Mouse (Mus musculus) ES-E14 (cell line): ENCODE measurements around the gene Elane. TPM values are rescaled to one million over a fixed set of nuclear protein-coding genes. Genes with fewer than 3 reads are reported as not detected.

Source experiments
- DNase-seq: peaks from one replicate; pipeline ENCODE4 v3.0.0-alpha.2; 2013; ENCODE audit warnings: low read depth, low spot score
- H3K27ac ChIP-seq: 2 replicates; pipeline ENCODE4 v1.5.1; 2012; ENCODE audit warnings: low read depth, mild to moderate bottlenecking, low read length, moderate library complexity, mixed read lengths; ENCODE audit not compliant: poor library complexity, insufficient read depth, severe bottlenecking
- H3K36me3 ChIP-seq: 2 replicates; pipeline ENCODE4 v1.6.1; 2012; ENCODE audit warnings: mild to moderate bottlenecking, low read length, moderate library complexity, mixed read lengths; ENCODE audit not compliant: control insufficient read depth, poor library complexity, insufficient read depth, severe bottlenecking
- H3K4me1 ChIP-seq, 2 experiments: fragments of 150-350 bp in 1 of 2; sonication (generic) in 1 of 2; 2 replicates each; pipeline ENCODE4 v1.6.1; 2012; ENCODE audit warnings: low read length in 2 of 2, mild to moderate bottlenecking in 1 of 2, mixed read lengths in 1 of 2; ENCODE audit not compliant: control insufficient read depth in 2 of 2, insufficient read depth in 2 of 2, poor library complexity in 1 of 2
- H3K4me3 ChIP-seq, 2 experiments: fragments of 150-350 bp in 1 of 2; sonication (generic) in 1 of 2; 2 replicates each; pipeline ENCODE4 v1.5.1; 2012; ENCODE audit warnings: low read length in 2 of 2, low read depth in 1 of 2, mild to moderate bottlenecking in 1 of 2, mixed read lengths in 1 of 2; ENCODE audit not compliant: insufficient read depth in 1 of 2, poor library complexity in 1 of 2, severe bottlenecking in 1 of 2
- H3K9ac ChIP-seq: 2 replicates; pipeline ENCODE4 v1.6.1; 2012; ENCODE audit warnings: low read depth, mild to moderate bottlenecking, low read length, mixed read lengths; ENCODE audit not compliant: poor library complexity, insufficient read depth, severe bottlenecking
- H3K9me3 ChIP-seq: fragments of 150-350 bp; sonication (generic); 2 replicates; pipeline ENCODE4 v1.6.1; 2012; ENCODE audit warnings: low read depth, mild to moderate bottlenecking, low read length; ENCODE audit not compliant: control insufficient read depth, insufficient read depth
- CHD2 ChIP-seq: IDR thresholded peaks from 2 replicates; pipeline ENCODE4 v1.6.1; 2014; ENCODE audit warnings: mild to moderate bottlenecking, low read depth, low read length, inconsistent platforms
- HCFC1 ChIP-seq: IDR thresholded peaks from 2 replicates; pipeline ENCODE4 v1.6.1; 2012; ENCODE audit warnings: low read length, inconsistent platforms, borderline replicate concordance; ENCODE audit not compliant: insufficient read depth
- MAFK ChIP-seq: IDR thresholded peaks from 2 replicates; pipeline ENCODE4 v1.6.1; 2014; ENCODE audit warnings: mild to moderate bottlenecking, low read depth, low read length, inconsistent platforms; ENCODE audit not compliant: insufficient read depth
- ZC3H11A ChIP-seq: IDR thresholded peaks from 2 replicates; pipeline ENCODE4 v1.6.1; 2012; ENCODE audit warnings: low read depth, mild to moderate bottlenecking, inconsistent platforms, low read length, borderline replicate concordance
- ZNF384 ChIP-seq: IDR thresholded peaks from 2 replicates; pipeline ENCODE4 v1.6.1; 2012; ENCODE audit warnings: low read depth, low read length, inconsistent platforms
- in situ Hi-C, 2 experiments: fragments of 600-800 bp; cut with MboI; formaldehyde crosslinking; loops; one replicate each; pipeline ENCODE4 v1.15.1; 2025; ENCODE audit warnings: low sequenced_read_pairs in 2 of 2, inconsistent platforms in 1 of 2; ENCODE audit not compliant: unreplicated experiment in 2 of 2
- total RNA-seq: library from RNA; depleted of rRNA; stranded (reverse); fragments of 300-350 nt; gene quantifications from 2 replicates; pipeline ENCODE4 v1.2.3, GENCODE M21; 2012

Elane gene
- total RNA-seq, 1 experiment = not detected

DNA sequence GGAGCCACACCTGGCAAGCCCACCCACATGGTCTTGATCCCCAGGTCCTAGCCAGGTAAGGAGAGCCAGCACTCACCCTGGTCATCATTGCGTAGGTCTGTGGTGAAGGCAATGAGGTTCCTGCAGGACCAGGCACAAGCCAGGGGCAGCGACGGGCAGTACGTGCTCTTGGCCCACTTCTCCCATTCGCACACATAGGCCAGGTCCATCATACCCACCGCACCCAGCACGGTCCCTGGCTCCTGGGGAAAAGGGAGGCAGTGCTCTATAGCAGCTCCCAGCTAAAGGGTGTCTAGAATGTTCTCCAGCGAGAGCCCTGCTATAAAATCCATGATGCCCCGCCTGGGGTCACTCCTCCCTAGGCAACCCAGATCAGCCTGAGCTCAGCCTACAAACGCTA, 21.4 kb downstream of the Elane start:
- Histone ChIP-seq H3K36me3 (peaks cover 5% of the 10 kb centered on the region; the same call in 1 of the 2 replicates), H3K9ac (no peak overlapping the region), H3K9me3 (no peaks in the 10 kb centered on the region), H3K27ac (no peak overlapping the region), H3K4me3 (no peak overlapping the region), H3K4me1 (peaks cover 0 to 13% of the 10 kb centered on the region in 2 experiments; a peak in 1 of 4 replicates)
- DNase-seq = no peak
- in situ Hi-C loops = no loop called here
- TF ChIP-seq MAFK = no peak
- no peak for TF ChIP-seq HCFC1
- TF ChIP-seq ZNF384 = no peak
- no peak for TF ChIP-seq ZC3H11A

DNA sequence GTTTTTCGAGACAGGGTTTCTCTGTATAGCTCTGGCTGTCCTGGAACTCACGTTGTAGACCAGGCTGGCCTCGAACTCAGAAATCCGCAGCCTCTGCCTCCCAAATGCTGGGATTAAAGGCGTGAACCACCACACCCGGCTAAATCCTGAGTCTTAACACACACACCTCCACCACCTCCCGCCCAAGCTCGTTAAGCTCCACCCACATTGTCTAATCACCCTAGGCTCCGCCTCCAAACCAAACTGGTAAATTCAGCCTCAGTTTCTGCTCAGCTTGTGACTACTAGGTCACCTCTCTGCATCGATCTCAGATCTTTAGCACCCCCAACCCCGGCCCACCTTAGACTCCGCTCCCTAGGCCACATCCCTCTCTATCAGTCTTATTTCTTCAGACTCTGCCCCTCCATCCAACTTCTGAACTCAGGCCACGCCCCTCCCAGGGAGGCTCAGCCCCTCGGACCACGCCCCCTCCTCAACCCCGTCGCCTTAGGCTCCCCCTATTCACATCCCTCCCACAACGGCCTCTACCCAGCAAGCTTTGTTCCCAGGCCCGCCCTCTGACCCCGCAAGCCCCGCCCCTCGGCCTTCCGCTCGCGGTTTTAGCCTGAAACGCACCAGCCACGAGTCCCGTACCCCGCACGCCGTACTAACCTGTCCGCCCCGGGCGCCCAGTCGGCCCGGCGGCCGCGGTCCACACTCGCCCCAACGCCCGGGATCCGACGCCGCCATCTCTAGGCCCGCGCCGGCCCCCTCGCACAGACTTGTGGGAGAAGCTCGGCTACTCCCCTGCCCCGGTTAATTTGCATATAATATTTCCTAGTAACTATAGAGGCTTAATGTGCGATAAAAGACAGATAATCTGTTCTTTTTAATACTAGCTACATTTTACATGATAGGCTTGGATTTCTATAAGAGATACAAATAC, 22.4 kb downstream of the Elane start, which contains the start of gene Med16:
Gene Med16, minus strand, starts transcription at position 757 of the 925 bp plus-strand sequence.
- TF ChIP-seq ZC3H11A = no peak
- TF ChIP-seq HCFC1 = peak; percentile 67; the same call in 1 of the 2 replicates
- peak within 1 kb of the TSS; percentile 99 for H3K27ac ChIP-seq
- in situ Hi-C loops = no loop called here
- no peaks in the 10 kb centered on the region for H3K9me3 ChIP-seq
- peak; percentile 97 for DNase-seq
- peak within 1 kb of the TSS; percentile 100 for H3K9ac ChIP-seq
- H3K4me1 ChIP-seq = peaks cover 0 to 8% of the 10 kb centered on the region in 2 experiments; a peak in 1 of 4 replicates
- peaks cover 5% of the 10 kb centered on the region; the same call in 1 of the 2 replicates for H3K36me3 ChIP-seq
- H3K4me3 ChIP-seq = peak within 1 kb of the TSS; percentile 99 to 100

DNA sequence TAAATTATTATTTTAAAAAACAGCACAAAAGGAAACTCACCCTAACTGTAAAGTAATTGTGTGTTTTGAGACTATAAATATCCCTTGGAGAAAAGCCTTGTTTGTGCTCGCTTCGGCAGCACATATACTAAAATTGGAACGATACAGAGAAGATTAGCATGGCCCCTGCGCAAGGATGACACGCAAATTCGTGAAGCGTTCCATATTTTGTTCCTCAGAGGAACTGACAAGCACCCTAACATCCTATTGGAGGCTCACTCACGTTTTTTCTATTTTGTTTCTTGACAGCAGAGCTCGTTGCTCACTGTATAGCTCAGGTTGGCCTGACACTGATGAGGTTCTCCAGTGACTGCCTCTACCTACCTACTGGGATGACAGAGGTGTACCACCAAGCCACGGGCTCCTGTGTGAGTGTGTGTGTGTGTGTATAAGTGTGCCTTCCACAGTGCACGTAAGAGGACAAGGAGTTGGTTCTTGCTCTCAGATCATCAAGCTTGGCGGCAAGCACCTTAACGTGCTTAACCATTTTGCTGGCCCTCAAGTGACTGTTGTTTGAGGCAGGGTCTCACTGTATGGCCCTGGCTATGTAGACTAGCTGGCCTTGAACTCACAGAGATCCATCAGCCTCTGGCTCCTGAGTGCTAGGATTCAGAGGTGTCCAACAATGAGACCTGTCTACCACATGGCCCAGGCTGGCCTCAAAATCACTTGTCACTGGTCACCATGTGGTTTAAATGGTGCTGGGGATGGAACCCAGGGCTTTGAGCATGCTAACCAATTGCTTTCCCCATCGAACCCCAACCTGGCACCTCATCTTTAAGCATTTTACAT, 23.3 kb downstream of the Elane start:
- Histone ChIP-seq H3K4me1 (peaks cover 0 to 8% of the 10 kb centered on the region in 2 experiments; a peak in 1 of 4 replicates), H3K9ac (no peak overlapping the region), H3K4me3 (peak overlapping the region in 1 of 2 experiments; percentile 99; a peak in 2 of 4 replicates), H3K27ac (no peak overlapping the region), H3K9me3 (no peaks in the 10 kb centered on the region), H3K36me3 (peaks cover 5% of the 10 kb centered on the region; the same call in 1 of the 2 replicates)
- DNase-seq = no peak
- in situ Hi-C loops = no loop called here
- TF ChIP-seq MAFK (peak; percentile 48), ZC3H11A (no peak)

DNA sequence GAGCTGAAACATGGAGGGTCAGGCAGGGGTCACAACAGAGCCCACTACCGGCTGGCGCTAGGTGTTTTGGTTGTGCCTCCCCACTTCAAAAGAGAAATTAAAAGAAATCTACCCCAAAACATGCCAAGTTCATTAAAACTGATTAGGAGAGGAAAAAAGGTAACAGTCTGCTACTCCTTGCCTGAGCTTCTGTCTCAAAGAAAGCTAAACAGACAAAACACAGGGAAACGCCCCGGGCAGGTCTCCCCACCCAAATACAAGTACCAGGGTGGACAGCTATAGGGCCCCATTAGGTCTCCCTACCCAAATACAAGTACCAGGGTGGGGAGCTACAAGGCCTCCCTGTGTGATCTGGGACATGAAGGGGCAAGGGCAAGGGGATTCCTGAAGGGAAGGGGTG, 24.5 kb downstream of the Elane start, which contains the start of gene Gm26602:
Gene Gm26602, plus strand, starts transcription at position 301 of the 400 bp plus-strand sequence.
- Histone ChIP-seq H3K36me3 (no peaks in the 10 kb centered on the region; the same call in 1 of the 2 replicates), H3K9ac (no peak within 1 kb of the TSS), H3K4me3 (no peak within 1 kb of the TSS)

More for the DNA sequence above, 24.5 kb downstream of the Elane start, which contains the start of gene Gm26602:
- TF ChIP-seq MAFK (no peak), HCFC1 (no peak), CHD2 (no peak), ZC3H11A (no peak), ZNF384 (no peak)
- no peaks in the 10 kb centered on the region for H3K9me3 ChIP-seq
- in situ Hi-C loops = no loop called here
- no peak for DNase-seq
- no peak within 1 kb of the TSS for H3K27ac ChIP-seq
- peaks cover 0 to 8% of the 10 kb centered on the region in 2 experiments; a peak in 1 of 4 replicates for H3K4me1 ChIP-seq
